Mouse (Mus musculus): ENCODE results near the gene Maged2. TPM values are rescaled to one million over a fixed set of nuclear protein-coding genes. Genes with fewer than 3 reads are reported as not detected.
"Not testable (repeated sequence)": the region's sequence is repeated elsewhere in the genome, so short reads cannot be mapped to it uniquely, and the experiment has no call there.

Maged2 gene
- total RNA-seq (2014; rRNA removed; ENCODE audit: low replicate concordance) (230 and 273 TPM in 2 replicates), polyA plus RNA-seq (2015; fragmentation: Nextera tagmentation; extraction: Ambion mirVana) (323 and 342 TPM in 2 replicates)

GRCm38 (mm10) chrX:150814139-150814469 lies at the start of gene Maged2:
Maged2 (minus strand) TSS chrX:150814345.
- peak within 1 kb of the TSS; percentile 64 for H3K4me3 ChIP-seq (ENCODE audit: low read depth, low read length)
- no peaks in the 10 kb centered on the region for H3K9me3 ChIP-seq (replicated peaks; ENCODE audit: control insufficient read depth, low read length)
- H3K27me3 ChIP-seq (ENCODE audit: control insufficient read depth, insufficient read depth, low read length): no peaks in the 10 kb centered on the region
- DNase-seq (ENCODE audit: low spot score): no peak
- peaks cover 17% of the 10 kb centered on the region; the same call in 1 of the 2 replicates for H3K36me3 ChIP-seq (replicated peaks; ENCODE audit: control insufficient read depth, insufficient read depth, low read length)
- peak within 1 kb of the TSS; percentile 70 for H3K4me2 ChIP-seq (ENCODE audit: low read depth, low read length)
- H3K9ac ChIP-seq (replicated peaks; ENCODE audit: low read depth, low read length): peak within 1 kb of the TSS; percentile 54
- peak; percentile 31; the same call in 1 of the 2 replicates for ATAC-seq (ENCODE audit: insufficient read depth, low read depth)
- no peaks in the 10 kb centered on the region for H3K4me1 ChIP-seq (ENCODE audit: control insufficient read depth, insufficient read depth)
- H3K27ac ChIP-seq (ENCODE audit: low read depth): peak within 1 kb of the TSS; percentile 76
- 18% methylated on average over 7 of the region's 7 CpGs for WGBS
- no peak for TF ChIP-seq EP300 (IDR thresholded peaks at IDR 0.05; ENCODE audit: low read depth)
- TF ChIP-seq CTCF (IDR thresholded peaks at IDR 0.05; ENCODE audit: low read depth): no peak

- no peak overlapping the region for H3K4me3 ChIP-seq (ENCODE audit: low read depth, low read length)
- ATAC-seq (ENCODE audit: insufficient read depth, low read depth) (no peak), DNase-seq (ENCODE audit: low spot score) (no peak)
- no peaks in the 10 kb centered on the region for H3K36me3 ChIP-seq (replicated peaks; ENCODE audit: control insufficient read depth, insufficient read depth, low read length)
- no peaks in the 10 kb centered on the region for H3K4me1 ChIP-seq (ENCODE audit: control insufficient read depth, insufficient read depth)
- WGBS: 33% methylated on average over 8 of the region's 8 CpGs
- H3K9ac ChIP-seq (replicated peaks; ENCODE audit: low read depth, low read length): no peak overlapping the region
- no peak overlapping the region for H3K27ac ChIP-seq (ENCODE audit: low read depth)
- no peak for TF ChIP-seq EP300 (IDR thresholded peaks at IDR 0.05; ENCODE audit: low read depth)
- no peak for TF ChIP-seq CTCF (IDR thresholded peaks at IDR 0.05; ENCODE audit: low read depth)
- no peaks in the 10 kb centered on the region for H3K27me3 ChIP-seq (ENCODE audit: control insufficient read depth, insufficient read depth, low read length)
- no peak overlapping the region for H3K4me2 ChIP-seq (ENCODE audit: low read depth, low read length)
- no peaks in the 10 kb centered on the region for H3K9me3 ChIP-seq (replicated peaks; ENCODE audit: control insufficient read depth, low read length)
These were observed 34.1 kb upstream of the Maged2 start for GRCm38 (mm10) chrX:150848230-150848629.

GRCm38 (mm10) chrX:150845480-150846205 lies 31.5 kb upstream of the Maged2 start:
- not testable (repeated sequence) for H3K27ac ChIP-seq (ENCODE audit: low read depth); H3K4me3 ChIP-seq (ENCODE audit: low read depth, low read length); H3K4me2 ChIP-seq (ENCODE audit: low read depth, low read length); H3K9ac ChIP-seq (replicated peaks; ENCODE audit: low read depth, low read length); H3K27me3 ChIP-seq (ENCODE audit: control insufficient read depth, insufficient read depth, low read length); H3K36me3 ChIP-seq (replicated peaks; ENCODE audit: control insufficient read depth, insufficient read depth, low read length); DNase-seq (ENCODE audit: low spot score); H3K4me1 ChIP-seq (ENCODE audit: control insufficient read depth, insufficient read depth); H3K9me3 ChIP-seq (replicated peaks; ENCODE audit: control insufficient read depth, low read length)
- 56% methylated on average over 3 of the region's 10 CpGs for WGBS
- ATAC-seq (ENCODE audit: insufficient read depth, low read depth): peak; percentile 89

GRCm38 (mm10) chrX:150843257-150843656 lies 29.1 kb upstream of the Maged2 start:
- 79% methylated on average over 1 of the region's 4 CpGs for WGBS
- H3K36me3 ChIP-seq (replicated peaks; ENCODE audit: control insufficient read depth, insufficient read depth, low read length); ATAC-seq (ENCODE audit: insufficient read depth, low read depth); H3K4me1 ChIP-seq (ENCODE audit: control insufficient read depth, insufficient read depth); DNase-seq (ENCODE audit: low spot score); H3K27me3 ChIP-seq (ENCODE audit: control insufficient read depth, insufficient read depth, low read length); H3K9ac ChIP-seq (replicated peaks; ENCODE audit: low read depth, low read length); H3K27ac ChIP-seq (ENCODE audit: low read depth); H3K4me3 ChIP-seq (ENCODE audit: low read depth, low read length); H3K9me3 ChIP-seq (replicated peaks; ENCODE audit: control insufficient read depth, low read length); H3K4me2 ChIP-seq (ENCODE audit: low read depth, low read length): not testable (repeated sequence)

GRCm38 (mm10) chrX:150830297-150830696 lies 16.2 kb upstream of the Maged2 start:
- Histone ChIP-seq H3K9ac (replicated peaks; ENCODE audit: low read depth, low read length) (no peak overlapping the region), H3K27me3 (ENCODE audit: control insufficient read depth, insufficient read depth, low read length) (no peaks in the 10 kb centered on the region), H3K4me3 (ENCODE audit: low read depth, low read length) (no peak overlapping the region), H3K4me1 (ENCODE audit: control insufficient read depth, insufficient read depth) (no peaks in the 10 kb centered on the region), H3K27ac (ENCODE audit: low read depth) (no peak overlapping the region), H3K9me3 (replicated peaks; ENCODE audit: control insufficient read depth, low read length) (no peaks in the 10 kb centered on the region), H3K36me3 (replicated peaks; ENCODE audit: control insufficient read depth, insufficient read depth, low read length) (no peaks in the 10 kb centered on the region), H3K4me2 (ENCODE audit: low read depth, low read length) (no peak overlapping the region)
- TF ChIP-seq CTCF (IDR thresholded peaks at IDR 0.05; ENCODE audit: low read depth) (no peak), EP300 (IDR thresholded peaks at IDR 0.05; ENCODE audit: low read depth) (no peak)
- 44% methylated on average over 4 of the region's 4 CpGs for WGBS
- DNase-seq (ENCODE audit: low spot score) (no peak), ATAC-seq (ENCODE audit: insufficient read depth, low read depth) (no peak)

GRCm38 (mm10) chrX:150817278-150817677 lies 3.1 kb upstream of the Maged2 start:
- no peaks in the 10 kb centered on the region for H3K36me3 ChIP-seq (replicated peaks; ENCODE audit: control insufficient read depth, insufficient read depth, low read length)

More at GRCm38 (mm10) chrX:150817278-150817677, 3.1 kb upstream of the Maged2 start:
- Histone ChIP-seq H3K9ac (replicated peaks; ENCODE audit: low read depth, low read length) (no peak overlapping the region), H3K4me1 (ENCODE audit: control insufficient read depth, insufficient read depth) (no peaks in the 10 kb centered on the region), H3K27me3 (ENCODE audit: control insufficient read depth, insufficient read depth, low read length) (no peaks in the 10 kb centered on the region), H3K4me3 (ENCODE audit: low read depth, low read length) (no peak overlapping the region), H3K27ac (ENCODE audit: low read depth) (no peak overlapping the region), H3K4me2 (ENCODE audit: low read depth, low read length) (no peak overlapping the region), H3K9me3 (replicated peaks; ENCODE audit: control insufficient read depth, low read length) (no peaks in the 10 kb centered on the region)
- ATAC-seq (ENCODE audit: insufficient read depth, low read depth) (no peak), DNase-seq (ENCODE audit: low spot score) (no peak)
- TF ChIP-seq EP300 (IDR thresholded peaks at IDR 0.05; ENCODE audit: low read depth): no peak
- TF ChIP-seq CTCF (IDR thresholded peaks at IDR 0.05; ENCODE audit: low read depth): no peak
